Comparison of ENCODE assay signal across 13 mouse cellular contexts in genomic region chr13:107338111-107338510, GRCm38 (mm10).
"Had no signal": no experiment of that assay in that cellular context is flagged by ENCODE, and none has a peak within 500 bp of the region (broad histone marks: within the 10 kb centered on the region; RNA-seq: fewer than 3 reads in every experiment).

No protein-coding gene starts in this region.

- H3K4me1 ChIP-seq: limb, embryonic 10.5 days; liver, embryonic 15.5 days had no signal

- H3K4me2 ChIP-seq: liver, embryonic 11.5 days; liver, embryonic 15.5 days had no signal

- H3K27me3 ChIP-seq: liver, embryonic 15.5 days had no signal

- H3K9me3 ChIP-seq: limb, embryonic 10.5 days; liver, embryonic 15.5 days had no signal

- H3K36me3 ChIP-seq: limb, embryonic 10.5 days; liver, embryonic 15.5 days had no signal

- DNase-seq: kidney, adult 8-10 months; kidney, postnatal 25 days; lung, adult 2 months; lung, postnatal 36 days; right cerebral cortex, adult 18-20 months; right cerebral cortex, postnatal 25 days; thymus, postnatal 36 days had no signal

- H3K4me3 ChIP-seq: left cerebral cortex, adult 2 months; limb, embryonic 10.5 days; liver, embryonic 15.5 days had no signal

- ATAC-seq: intestine, postnatal 0 days; lung, postnatal 0 days had no signal

- H3K9ac ChIP-seq: liver, embryonic 15.5 days had no signal

- H3K27ac ChIP-seq: left cerebral cortex, adult 2 months; limb, embryonic 10.5 days; liver, embryonic 15.5 days had no signal
